Mouse (Mus musculus) liver, adult 2 months (tissue): ENCODE results near the gene Thoc2. TPM values are rescaled to one million over a fixed set of nuclear protein-coding genes. Genes with fewer than 3 reads are reported as not detected.
A peak's percentile ranks its signal among the peaks of the same experiment; 100 is the strongest.

Experiments
- DNase-seq: peaks from one replicate; pipeline ENCODE4 v3.0.0-alpha.2; 2011; ENCODE audit warnings: low read depth, low spot score; ENCODE audit errors: extremely low read depth
- H3K27ac ChIP-seq: fragments of 200-500 bp; replicated peaks from 2 replicates; pipeline ENCODE4 v1.5.1; 2012; ENCODE audit warnings: low read depth, mild to moderate bottlenecking, control low read depth, inconsistent platforms, low read length; ENCODE audit not compliant: insufficient read depth
- H3K27me3 ChIP-seq: fragments of 200-500 bp; 2 replicates; pipeline ENCODE4 v1.6.1; 2012; ENCODE audit warnings: mild to moderate bottlenecking, moderate library complexity, low read length, inconsistent platforms; ENCODE audit not compliant: control insufficient read depth, insufficient read depth
- H3K36me3 ChIP-seq: fragments of 200-500 bp; 2 replicates; pipeline ENCODE4 v1.6.1; 2012; ENCODE audit warnings: low read length, inconsistent platforms; ENCODE audit not compliant: control insufficient read depth, insufficient read depth
- H3K4me1 ChIP-seq: fragments of 200-500 bp; 2 replicates; pipeline ENCODE4 v1.6.1; 2011; ENCODE audit warnings: low read length; ENCODE audit not compliant: control insufficient read depth, insufficient read depth
- H3K4me3 ChIP-seq: fragments of 200-500 bp; 2 replicates; pipeline ENCODE4 v1.5.1; 2011; ENCODE audit warnings: low read depth, mild to moderate bottlenecking, control low read depth, low read length, moderate library complexity; ENCODE audit not compliant: insufficient read depth
- H3K79me2 ChIP-seq: fragments of 200-500 bp; 2 replicates; pipeline ENCODE4 v1.6.1; 2012; ENCODE audit warnings: inconsistent platforms, mild to moderate bottlenecking, low read length, moderate library complexity; ENCODE audit not compliant: control insufficient read depth, insufficient read depth
- H3K9ac ChIP-seq: fragments of 200-500 bp; 2 replicates; pipeline ENCODE4 v1.6.1; 2012; ENCODE audit warnings: low read depth, mild to moderate bottlenecking, control low read depth, inconsistent platforms, low read length
- CTCF ChIP-seq: fragments of 200-500 bp; IDR thresholded peaks from 2 replicates; pipeline ENCODE4 v1.5.1; 2011; ENCODE audit warnings: low read depth, low read length, control low read depth
- POLR2A ChIP-seq: fragments of 200-500 bp; IDR thresholded peaks from 2 replicates; pipeline ENCODE4 v1.6.1; 2011; ENCODE audit warnings: low read length, control low read depth; ENCODE audit not compliant: insufficient read depth; ENCODE audit errors: extremely low read depth
- WGBS: fragments of 180-500 bp; shearing (Covaris S2); methylation state at CpG from one replicate; pipeline ENCODE4 v1.1.7; 2018; 5-methylcytosine and 5-hydroxymethylcytosine counted together
- polyA plus RNA-seq: library from polyadenylated mRNA; depleted of rRNA; stranded (reverse); fragments of >200 nt; gene quantifications from 2 replicates; pipeline ENCODE4 v1.2.3, GENCODE M21; 2012
- total RNA-seq: library from RNA; depleted of rRNA; stranded (reverse); fragments of >200 nt; gene quantifications from 2 replicates; pipeline ENCODE4 v1.2.3, GENCODE M21; 2014

Thoc2 gene
- total and polyA plus RNA-seq, 2 experiments = 3.4 to 32.4 TPM

DNA sequence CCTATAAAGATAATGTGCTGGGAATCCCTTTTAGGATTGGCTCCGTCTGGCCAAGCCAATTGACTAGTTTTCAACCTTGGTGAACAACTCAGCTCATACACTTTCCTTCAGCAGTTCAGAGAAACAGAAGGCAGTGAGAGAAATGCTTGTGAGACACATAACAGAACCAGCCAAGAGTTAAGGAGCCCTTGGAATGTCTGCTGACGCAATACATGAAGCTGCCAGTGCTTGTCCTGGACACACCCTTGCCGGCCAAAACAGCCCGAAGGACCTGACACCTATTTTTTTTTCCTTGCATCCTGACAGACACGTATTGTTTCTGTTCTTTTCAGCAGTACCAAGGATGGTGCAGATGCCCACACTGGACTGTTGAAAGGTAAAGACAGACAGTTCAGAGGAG is 4.2 kb upstream of the Thoc2 start:
- H3K27me3 ChIP-seq = no peaks in the 10 kb centered on the region
- TF ChIP-seq POLR2A = no peak
- TF ChIP-seq CTCF = no peak
- H3K36me3 ChIP-seq = no peaks in the 10 kb centered on the region
- no peaks in the 10 kb centered on the region for H3K79me2 ChIP-seq
- 77% methylated on average over 5 of the region's 5 CpGs for WGBS
- DNase-seq = no peak
- no peaks in the 10 kb centered on the region for H3K4me1 ChIP-seq
- H3K9ac ChIP-seq = no peak overlapping the region
- H3K4me3 ChIP-seq = no peak overlapping the region
- H3K27ac ChIP-seq = no peak overlapping the region

DNA sequence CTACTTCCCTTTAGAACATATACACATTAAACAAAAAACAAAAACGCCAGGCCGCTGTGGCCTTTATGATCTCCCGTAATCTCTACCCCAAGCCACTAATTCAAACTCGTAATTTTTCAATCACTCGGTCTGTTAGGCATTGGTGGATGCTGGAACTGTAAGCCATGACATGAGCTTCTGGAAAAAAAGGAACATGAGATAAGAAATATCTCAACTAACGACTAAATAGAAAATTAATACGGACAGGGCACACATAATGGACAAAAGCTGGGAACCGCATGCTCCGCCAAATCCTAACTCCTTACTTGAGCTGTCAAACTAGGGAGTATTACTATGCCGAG is 8.4 kb downstream of the Thoc2 start:
- Histone ChIP-seq H3K27ac (no peak overlapping the region), H3K79me2 (peaks cover 11% of the 10 kb centered on the region; the same call in 1 of the 2 replicates), H3K4me3 (peak overlapping the region; percentile 81), H3K36me3 (no peaks in the 10 kb centered on the region), H3K4me1 (peaks cover 4% of the 10 kb centered on the region; the same call in 1 of the 2 replicates), H3K9ac (peak overlapping the region; percentile 17; the same call in 1 of the 2 replicates), H3K27me3 (no peaks in the 10 kb centered on the region)
- 26% methylated on average over 10 of the region's 10 CpGs for WGBS
- TF ChIP-seq CTCF (no peak), POLR2A (no peak)
- no peak for DNase-seq

DNA sequence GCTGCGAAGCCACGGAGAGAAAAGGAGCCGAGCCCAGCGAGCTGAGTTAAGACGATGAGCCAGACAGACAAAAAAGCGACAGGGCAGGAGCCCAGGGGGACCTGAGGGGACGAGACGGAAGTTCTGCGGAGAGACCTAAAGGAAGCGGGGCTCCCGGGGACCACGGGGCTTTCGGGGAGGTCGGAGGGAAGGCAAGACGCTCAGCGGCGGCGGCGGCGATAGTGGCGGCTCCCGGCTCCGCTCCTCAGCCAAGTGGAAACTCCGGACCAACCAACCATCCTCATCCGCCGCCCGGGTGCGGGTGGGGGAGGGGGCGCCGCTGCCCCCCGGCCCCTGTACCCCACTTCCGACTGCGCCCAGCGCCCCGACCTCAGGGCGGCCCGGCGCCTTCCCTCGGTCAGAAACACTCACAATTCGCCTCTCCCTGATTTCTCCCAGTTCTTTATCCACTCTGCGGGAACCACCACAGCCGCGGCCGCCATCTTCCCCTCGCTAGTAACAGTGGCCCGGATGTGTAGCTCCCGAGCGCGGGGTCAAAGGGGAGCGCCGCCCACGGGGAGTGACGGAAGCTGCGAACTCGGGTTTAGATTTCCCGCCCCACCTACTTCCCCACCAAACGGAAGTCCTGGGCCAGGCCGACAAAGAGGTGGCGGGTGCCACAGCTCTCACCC is 8.9 kb downstream of the Thoc2 start:
- Histone ChIP-seq H3K4me1 (peaks cover 4% of the 10 kb centered on the region; the same call in 1 of the 2 replicates), H3K4me3 (peak overlapping the region; percentile 81), H3K27ac (peak overlapping the region; percentile 67), H3K36me3 (no peaks in the 10 kb centered on the region), H3K9ac (peak overlapping the region; percentile 82), H3K79me2 (peaks cover 11% of the 10 kb centered on the region; the same call in 1 of the 2 replicates), H3K27me3 (no peaks in the 10 kb centered on the region)
- no peak for TF ChIP-seq CTCF
- no peak; the same call in 1 of the 2 replicates for TF ChIP-seq POLR2A
- under 1% methylated on average over 47 of the region's 59 CpGs for WGBS
- DNase-seq = peak; percentile 68

DNA sequence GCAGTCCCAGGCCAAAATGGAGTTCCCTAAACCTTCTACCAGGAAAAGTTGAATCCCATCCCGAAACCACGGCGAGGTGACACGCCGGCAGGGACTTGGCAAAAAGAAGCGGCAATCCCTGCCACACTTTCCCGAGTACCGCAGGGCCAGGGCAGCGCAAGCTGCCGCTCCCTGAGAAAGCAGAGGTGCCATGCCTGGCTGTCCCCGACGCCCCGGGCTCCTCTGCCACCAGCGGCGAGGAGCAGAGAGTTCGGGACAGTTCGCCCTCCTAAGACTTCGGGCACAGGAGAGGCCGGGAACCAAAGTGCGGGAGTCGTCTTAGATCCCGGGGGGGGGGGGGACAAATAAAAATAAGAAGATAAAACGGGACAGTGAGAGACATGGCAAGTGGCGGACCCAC is 9.5 kb downstream of the Thoc2 start:
- peak overlapping the region; percentile 82 for H3K9ac ChIP-seq
- H3K4me3 ChIP-seq = peak overlapping the region; percentile 81
- WGBS = 1% methylated on average over 22 of the region's 24 CpGs
- H3K27ac ChIP-seq = peak overlapping the region; percentile 67
- H3K4me1 ChIP-seq = peaks cover 6% of the 10 kb centered on the region; the same call in 1 of the 2 replicates
- no peaks in the 10 kb centered on the region for H3K36me3 ChIP-seq
- H3K79me2 ChIP-seq = peaks cover 11% of the 10 kb centered on the region; the same call in 1 of the 2 replicates
- DNase-seq = peak; percentile 29
- TF ChIP-seq CTCF = no peak
- no peak for TF ChIP-seq POLR2A
- no peaks in the 10 kb centered on the region for H3K27me3 ChIP-seq

DNA sequence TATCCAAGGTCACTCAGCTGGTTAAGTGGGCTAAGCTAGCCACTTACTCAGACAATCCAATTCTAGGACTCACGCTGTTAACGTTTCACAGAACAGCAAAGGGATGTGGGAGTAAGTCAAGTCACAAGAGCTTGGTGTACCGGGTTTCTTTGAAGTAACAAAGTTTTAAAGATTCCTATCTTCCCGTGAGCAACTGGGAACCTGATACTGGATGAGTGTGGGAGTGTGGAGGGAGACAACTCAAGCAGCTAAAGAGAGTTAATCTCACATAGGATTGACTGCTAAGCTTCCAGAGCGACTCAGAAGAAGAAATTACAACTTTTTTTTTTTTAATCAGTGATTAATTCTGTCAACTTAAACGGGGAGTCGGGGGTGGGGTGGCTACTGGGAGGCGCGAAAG is 10.0 kb downstream of the Thoc2 start:
- Histone ChIP-seq H3K9ac (peak overlapping the region; percentile 82; the same call in 1 of the 2 replicates), H3K4me1 (peaks cover 6% of the 10 kb centered on the region; the same call in 1 of the 2 replicates), H3K27me3 (no peaks in the 10 kb centered on the region), H3K79me2 (peaks cover 11% of the 10 kb centered on the region; the same call in 1 of the 2 replicates), H3K27ac (peak overlapping the region; percentile 67), H3K4me3 (peak overlapping the region; percentile 81), H3K36me3 (no peaks in the 10 kb centered on the region)
- no peak for TF ChIP-seq POLR2A
- TF ChIP-seq CTCF = no peak
- WGBS = 1% methylated on average over 9 of the region's 9 CpGs
- peak; percentile 8 for DNase-seq
